Mouse (Mus musculus) R1 (cell line): ENCODE results near the gene Cebpz.
A peak's percentile ranks its signal among the peaks of the same experiment; 100 is the strongest.

Experiments used
- DNase-seq: peaks from one replicate; pipeline ENCODE4 v3.0.0-alpha.2; 2018; ENCODE audit warnings: low read depth, low spot score

Cebpz gene

GRCm38 (mm10) chr17:78903158-78903557 lies 33.7 kb downstream of the Cebpz start:
- DNase-seq = no peak

GRCm38 (mm10) chr17:78895394-78895793 lies 41.5 kb downstream of the Cebpz start:
- DNase-seq = peak; percentile 83

- DNase-seq = peak; percentile 65
Observed at GRCm38 (mm10) chr17:78894991-78895390, 41.9 kb downstream of the Cebpz start.

GRCm38 (mm10) chr17:78891020-78891419 lies 45.8 kb downstream of the Cebpz start:
- no peak for DNase-seq

- no peak for DNase-seq
Observed at GRCm38 (mm10) chr17:78889184-78889583, 47.7 kb downstream of the Cebpz start.

- DNase-seq = no peak
Observed at GRCm38 (mm10) chr17:78888554-78888953, 48.3 kb downstream of the Cebpz start.

- peak; percentile 96 for DNase-seq
Observed at GRCm38 (mm10) chr17:78885286-78886065, 51.4 kb downstream of the Cebpz start.

GRCm38 (mm10) chr17:78883291-78883690 lies 53.6 kb downstream of the Cebpz start:
- DNase-seq = no peak

- DNase-seq = peak; percentile 89
Observed at GRCm38 (mm10) chr17:78882401-78883112, 54.3 kb downstream of the Cebpz start, which contains the start of gene Eif2ak2. Gene Eif2ak2 (minus strand): TSS chr17:78882573.

GRCm38 (mm10) chr17:78881878-78882304 lies 55.0 kb downstream of the Cebpz start:
- DNase-seq = peak; percentile 25

GRCm38 (mm10) chr17:78873886-78874285 lies 63.0 kb downstream of the Cebpz start:
- DNase-seq = no peak
